Mouse (Mus musculus): ENCODE results near the gene Wnk4. TPM values are rescaled to one million over a fixed set of nuclear protein-coding genes. Genes with fewer than 3 reads are reported as not detected.
A peak's percentile ranks its signal among the peaks of the same experiment; 100 is the strongest.
"Not testable (repeated sequence)": the region's sequence is repeated elsewhere in the genome, so short reads cannot be mapped to it uniquely, and the experiment has no call there.

Gene Wnk4
- total RNA-seq, 2 experiments from 2014 or later = 18.5 to 19.8 TPM

GRCm38 (mm10) chr11:101312150-101312549, 51.8 kb downstream of the Wnk4 start:
- intact Hi-C loops (cut with DNase I) = no loop called here
- no peak for DNase-seq

- intact Hi-C loops (cut with DNase I) = no loop called here
- no peak for DNase-seq
Measured at GRCm38 (mm10) chr11:101314567-101314966, 54.2 kb downstream of the Wnk4 start.

- intact Hi-C loops (cut with DNase I) = no loop called here
- no peak for DNase-seq
Measured at GRCm38 (mm10) chr11:101315082-101315650, 54.8 kb downstream of the Wnk4 start.

- peak; percentile 91 to 97 for DNase-seq
- intact Hi-C loops (cut with DNase I) = no loop called here
Measured at GRCm38 (mm10) chr11:101315665-101316500, 55.5 kb downstream of the Wnk4 start, which contains the start of gene Psme3. TSS of gene Psme3 (plus strand) at chr11:101316213.

GRCm38 (mm10) chr11:101316501-101316917, 56.1 kb downstream of the Wnk4 start:
- intact Hi-C loops (cut with DNase I) = no loop called here
- DNase-seq = no peak

GRCm38 (mm10) chr11:101323609-101324008, 63.2 kb downstream of the Wnk4 start:
- intact Hi-C loops (cut with DNase I) = loop anchor here (1.0 kb wide), 1 partner anchor 72 kb away; no protein-coding TSS in a partner anchor
- peak; percentile 72 to 78 for DNase-seq

GRCm38 (mm10) chr11:101324763-101325162, 64.4 kb downstream of the Wnk4 start, which contains the start of gene Aoc2:
TSS of gene Aoc2 (plus strand) at chr11:101325063.
- intact Hi-C loops (cut with DNase I) = no loop called here
- DNase-seq = no peak

GRCm38 (mm10) chr11:101325201-101325600, 64.8 kb downstream of the Wnk4 start:
- intact Hi-C loops (cut with DNase I) = not testable (repeated sequence)

GRCm38 (mm10) chr11:101326147-101326546, 65.8 kb downstream of the Wnk4 start:
- intact Hi-C loops (cut with DNase I) = no loop called here
- no peak for DNase-seq

More at GRCm38 (mm10) chr11:101325201-101325600, 64.8 kb downstream of the Wnk4 start:
- not testable (repeated sequence) for DNase-seq

Other genes starting within 250 kb of the Wnk4 start
- gene Naglu, start 190.6 kb upstream of the Wnk4 start, total RNA-seq (2021) = 10 to 100 TPM in 1 of 2 experiments, 1 to 10 TPM in 1; 9.1 to 10.1 TPM
- gene Hsd17b1, start 182.2 kb upstream of the Wnk4 start, total RNA-seq (2021) = under 1 TPM; 0.46 to 0.58 TPM
- gene Coasy, start 178.0 kb upstream of the Wnk4 start, total RNA-seq (2021) = 10 to 100 TPM; 17.2 to 18.8 TPM
- gene Mlx, start 173.3 kb upstream of the Wnk4 start, total RNA-seq (2021) = 10 to 100 TPM; 18.8 to 23.1 TPM
- 1 to 10 TPM; 1.9 to 4.1 TPM for gene Psmc3ip, start 165.1 kb upstream of the Wnk4 start, total RNA-seq (2021)
- gene Retreg3, start 140.7 kb upstream of the Wnk4 start, total RNA-seq (2021) = 10 to 100 TPM; 34.2 to 36.3 TPM
- gene Tubg1, start 140.6 kb upstream of the Wnk4 start, total RNA-seq (2021) = 10 to 100 TPM; 23.2 to 24.1 TPM
- 1 to 10 TPM; 3.7 to 3.9 TPM for gene Tubg2, start 104.7 kb upstream of the Wnk4 start, total RNA-seq (2021)
- gene Cntnap1, start 90.0 kb upstream of the Wnk4 start, total RNA-seq (2021) = 1 to 10 TPM; 1.5 to 1.7 TPM
- 10 to 100 TPM; 25.0 to 27.7 TPM for gene Plekhh3, start 89.2 kb upstream of the Wnk4 start, total RNA-seq (2021)
- gene Ccr10, start 85.1 kb upstream of the Wnk4 start, total RNA-seq (2021) = under 1 TPM in 1 of 2 experiments, not detected in 1; 0.24 TPM
- 10 to 100 TPM; 34.8 to 36.7 TPM for gene Ezh1, start 34.1 kb upstream of the Wnk4 start, total RNA-seq (2021)
- gene Ramp2, start 14.5 kb upstream of the Wnk4 start, total RNA-seq (2021) = 100 to 1,000 TPM in 1 of 2 experiments, 10 to 100 TPM in 1; 88.9 to 132 TPM
- gene Vps25, start 6.9 kb upstream of the Wnk4 start, total RNA-seq (2021) = 10 to 100 TPM; 84.6 to 95.8 TPM
- under 1 TPM; 0.11 to 0.35 TPM for gene Cntd1, start 18.4 kb downstream of the Wnk4 start, total RNA-seq (2021)
- gene Coa3, start 18.5 kb downstream of the Wnk4 start, total RNA-seq (2021) = 10 to 100 TPM; 90.1 to 92.7 TPM
- gene Becn1, start 41.7 kb downstream of the Wnk4 start, total RNA-seq (2021) = 10 to 100 TPM; 88.6 to 98.7 TPM
- gene Psme3, start 55.6 kb downstream of the Wnk4 start, total RNA-seq (2021) = 10 to 100 TPM; 73.9 to 85.2 TPM
- gene Aoc2, start 64.5 kb downstream of the Wnk4 start, total RNA-seq (2021) = 1 to 10 TPM; 1.8 to 2.2 TPM
- gene Aoc3, start 70.0 kb downstream of the Wnk4 start, total RNA-seq (2021) = 10 to 100 TPM; 13.5 to 16.7 TPM
- gene G6pc, start 107.0 kb downstream of the Wnk4 start, total RNA-seq (2021) = not detected
- 10 to 100 TPM; 18.6 to 22.8 TPM for gene Aarsd1, start 157.0 kb downstream of the Wnk4 start, total RNA-seq (2021)
- gene Gm27029, start 164.2 kb downstream of the Wnk4 start, total RNA-seq (2021) = 10 to 100 TPM in 1 of 2 experiments, 1 to 10 TPM in 1; 8.0 to 10.3 TPM
- gene Rundc1, start 164.5 kb downstream of the Wnk4 start, total RNA-seq (2021) = 10 to 100 TPM; 12.2 to 12.4 TPM
- gene Ptges3l, start 164.8 kb downstream of the Wnk4 start, total RNA-seq (2021) = 10 to 100 TPM; 50.6 to 66.9 TPM
- 10 to 100 TPM; 48.2 to 52.4 TPM for gene Rpl27, start 181.7 kb downstream of the Wnk4 start, total RNA-seq (2021)
- gene Ifi35, start 187.8 kb downstream of the Wnk4 start, total RNA-seq (2021) = 10 to 100 TPM; 13.3 to 15.6 TPM
- gene Rnd2, start 204.4 kb downstream of the Wnk4 start, total RNA-seq (2021) = 1 to 10 TPM; 5.6 to 6.2 TPM
- 10 to 100 TPM; 22.0 to 24.9 TPM for gene Vat1, start 205.7 kb downstream of the Wnk4 start, total RNA-seq (2021)